Mouse (Mus musculus) hindbrain, embryonic 10.5 days (tissue): Measurements from ENCODE around the gene Chsy1. TPM values are rescaled to one million over a fixed set of nuclear protein-coding genes. Genes with fewer than 3 reads are reported as not detected.
"Not testable (repeated sequence)": the region's sequence is repeated elsewhere in the genome, so short reads cannot be mapped to it uniquely, and the experiment has no call there.

ENCODE experiments used
- DNase-seq: peaks from one replicate; pipeline ENCODE4 v3.0.0-alpha.2; 2017; ENCODE audit warnings: low spot score
- H3K27ac ChIP-seq: fragments of 300-500 bp; sonication (generic); 2 replicates; pipeline ENCODE4 v1.5.1; 2016; ENCODE audit warnings: mild to moderate bottlenecking, moderate library complexity
- H3K27me3 ChIP-seq: fragments of 300-500 bp; sonication (generic); 2 replicates; pipeline ENCODE4 v1.6.1; 2016; ENCODE audit warnings: mild to moderate bottlenecking; ENCODE audit not compliant: poor library complexity, insufficient read depth, severe bottlenecking
- H3K36me3 ChIP-seq: fragments of 300-500 bp; sonication (generic); 2 replicates; pipeline ENCODE4 v1.6.1; 2016; ENCODE audit warnings: mild to moderate bottlenecking, moderate library complexity
- H3K4me1 ChIP-seq: fragments of 300-500 bp; sonication (generic); replicated peaks from 2 replicates; pipeline ENCODE4 v1.6.1; 2016; ENCODE audit warnings: mild to moderate bottlenecking
- H3K4me3 ChIP-seq: fragments of 300-500 bp; sonication (generic); 2 replicates; pipeline ENCODE4 v1.5.1; 2016; ENCODE audit warnings: mild to moderate bottlenecking, moderate library complexity
- H3K9me3 ChIP-seq: fragments of 300-500 bp; sonication (generic); 2 replicates; pipeline ENCODE4 v1.6.1; 2016; ENCODE audit warnings: mild to moderate bottlenecking, moderate library complexity
- WGBS: fragments of 180-500 bp; shearing (Covaris S2); methylation state at CpG from one replicate; pipeline ENCODE4 v1.1.7; 2016; 5-methylcytosine and 5-hydroxymethylcytosine counted together
- polyA plus RNA-seq: library from polyadenylated mRNA; unstranded; fragments of >200 nt; fragmentation: Nextera tagmentation; extraction: Ambion mirVana; gene quantifications from 2 replicates; pipeline ENCODE4 v1.2.1, GENCODE M21; 2016

The Chsy1 gene
- polyA plus RNA-seq, 1 experiment from 2014 or later: 9.6 TPM

GRCm38 (mm10) chr7:66190385-66190784 is 81.1 kb downstream of the Chsy1 start:
- not testable (repeated sequence) for DNase-seq, H3K36me3 ChIP-seq
- 88% methylated on average over 10 of the region's 10 CpGs for WGBS

GRCm38 (mm10) chr7:66194511-66194910 is 85.2 kb downstream of the Chsy1 start:
- DNase-seq: no peak
- Histone ChIP-seq H3K4me1 (peaks cover 15% of the 10 kb centered on the region), H3K27ac (no peak overlapping the region), H3K4me3 (no peak overlapping the region), H3K27me3 (no peaks in the 10 kb centered on the region), H3K9me3 (no peaks in the 10 kb centered on the region), H3K36me3 (no peaks in the 10 kb centered on the region)
- WGBS: 82% methylated on average over 3 of the region's 3 CpGs

More at GRCm38 (mm10) chr7:66190385-66190784, 81.1 kb downstream of the Chsy1 start:
- not testable (repeated sequence) for H3K9me3 ChIP-seq, H3K4me1 ChIP-seq, H3K27me3 ChIP-seq, H3K27ac ChIP-seq, H3K4me3 ChIP-seq

- DNase-seq: no peak
- Histone ChIP-seq H3K27me3 (no peaks in the 10 kb centered on the region), H3K36me3 (no peaks in the 10 kb centered on the region), H3K4me1 (peaks cover 26% of the 10 kb centered on the region), H3K27ac (peak overlapping the region; percentile 5; the same call in 1 of the 2 replicates), H3K4me3 (no peak overlapping the region), H3K9me3 (no peaks in the 10 kb centered on the region)
- 86% methylated on average over 1 of the region's 1 CpGs for WGBS
Observed at GRCm38 (mm10) chr7:66195881-66196280, 86.6 kb downstream of the Chsy1 start.

- DNase-seq: no peak
- H3K27ac ChIP-seq: peak overlapping the region; percentile 75
- 88% methylated on average over 11 of the region's 11 CpGs for WGBS
Observed at GRCm38 (mm10) chr7:66196609-66197445, 87.5 kb downstream of the Chsy1 start.

GRCm38 (mm10) chr7:66198416-66198815 is 89.1 kb downstream of the Chsy1 start:
- no peak for DNase-seq
- H3K9me3 ChIP-seq: no peaks in the 10 kb centered on the region
- H3K4me1 ChIP-seq: peaks cover 28% of the 10 kb centered on the region
- peak overlapping the region; percentile 78; the same call in 1 of the 2 replicates for H3K27ac ChIP-seq
- 88% methylated on average over 10 of the region's 10 CpGs for WGBS
- no peak overlapping the region for H3K4me3 ChIP-seq
- no peaks in the 10 kb centered on the region for H3K27me3 ChIP-seq
- H3K36me3 ChIP-seq: no peaks in the 10 kb centered on the region

More at GRCm38 (mm10) chr7:66196609-66197445, 87.5 kb downstream of the Chsy1 start:
- no peak overlapping the region for H3K4me3 ChIP-seq
- H3K27me3 ChIP-seq: no peaks in the 10 kb centered on the region
- no peaks in the 10 kb centered on the region for H3K36me3 ChIP-seq
- H3K9me3 ChIP-seq: no peaks in the 10 kb centered on the region
- peaks cover 28% of the 10 kb centered on the region for H3K4me1 ChIP-seq

GRCm38 (mm10) chr7:66199391-66199831 is 90.1 kb downstream of the Chsy1 start:
- peaks cover 28% of the 10 kb centered on the region for H3K4me1 ChIP-seq
- WGBS: 79% methylated on average over 5 of the region's 5 CpGs
- H3K9me3 ChIP-seq: no peaks in the 10 kb centered on the region
- H3K36me3 ChIP-seq: no peaks in the 10 kb centered on the region
- DNase-seq: no peak
- H3K27ac ChIP-seq: peak overlapping the region; percentile 78
- H3K4me3 ChIP-seq: no peak overlapping the region
- H3K27me3 ChIP-seq: no peaks in the 10 kb centered on the region

- Histone ChIP-seq H3K36me3 (no peaks in the 10 kb centered on the region), H3K27me3 (no peaks in the 10 kb centered on the region), H3K4me1 (peaks cover 28% of the 10 kb centered on the region), H3K4me3 (no peak overlapping the region), H3K9me3 (no peaks in the 10 kb centered on the region), H3K27ac (no peak overlapping the region)
- WGBS: 82% methylated on average over 3 of the region's 3 CpGs
- no peak for DNase-seq
Observed at GRCm38 (mm10) chr7:66200383-66200782, 91.1 kb downstream of the Chsy1 start.

GRCm38 (mm10) chr7:66200791-66201450 is 91.6 kb downstream of the Chsy1 start:
- Histone ChIP-seq H3K27me3 (no peaks in the 10 kb centered on the region), H3K4me3 (no peak overlapping the region), H3K9me3 (no peaks in the 10 kb centered on the region), H3K27ac (no peak overlapping the region), H3K36me3 (no peaks in the 10 kb centered on the region), H3K4me1 (peaks cover 28% of the 10 kb centered on the region)
- DNase-seq: no peak
- WGBS: 62% methylated on average over 8 of the region's 8 CpGs

- no peaks in the 10 kb centered on the region for H3K36me3 ChIP-seq
- H3K27me3 ChIP-seq: no peaks in the 10 kb centered on the region
- no peak overlapping the region for H3K4me3 ChIP-seq
- H3K9me3 ChIP-seq: no peaks in the 10 kb centered on the region
- peaks cover 28% of the 10 kb centered on the region for H3K4me1 ChIP-seq
- WGBS: 89% methylated on average over 2 of the region's 2 CpGs
- DNase-seq: no peak
- no peak overlapping the region for H3K27ac ChIP-seq
Observed at GRCm38 (mm10) chr7:66201657-66202056, 92.3 kb downstream of the Chsy1 start.

- 82% methylated on average over 2 of the region's 2 CpGs for WGBS
Observed at GRCm38 (mm10) chr7:66209920-66210319, 100.6 kb downstream of the Chsy1 start.

GRCm38 (mm10) chr7:66212887-66213286 is 103.6 kb downstream of the Chsy1 start:
- Histone ChIP-seq H3K27ac (no peak overlapping the region), H3K36me3 (no peaks in the 10 kb centered on the region), H3K27me3 (no peaks in the 10 kb centered on the region), H3K4me1 (peaks cover 14% of the 10 kb centered on the region), H3K4me3 (no peak overlapping the region), H3K9me3 (no peaks in the 10 kb centered on the region)
- DNase-seq: no peak
- 83% methylated on average over 1 of the region's 1 CpGs for WGBS

More at GRCm38 (mm10) chr7:66209920-66210319, 100.6 kb downstream of the Chsy1 start:
- H3K36me3 ChIP-seq: no peaks in the 10 kb centered on the region
- H3K9me3 ChIP-seq: no peaks in the 10 kb centered on the region
- DNase-seq: no peak
- no peaks in the 10 kb centered on the region for H3K4me1 ChIP-seq
- H3K27me3 ChIP-seq: no peaks in the 10 kb centered on the region
- H3K4me3 ChIP-seq: no peak overlapping the region
- H3K27ac ChIP-seq: no peak overlapping the region

- H3K4me3 ChIP-seq: no peak overlapping the region
- H3K27me3 ChIP-seq: no peaks in the 10 kb centered on the region
- H3K36me3 ChIP-seq: no peaks in the 10 kb centered on the region
- DNase-seq: no peak
- H3K4me1 ChIP-seq: peaks cover 30% of the 10 kb centered on the region
- H3K27ac ChIP-seq: no peak overlapping the region
- WGBS: 88% methylated on average over 6 of the region's 6 CpGs
- H3K9me3 ChIP-seq: no peaks in the 10 kb centered on the region
Observed at GRCm38 (mm10) chr7:66214477-66214876, 105.2 kb downstream of the Chsy1 start.

- Histone ChIP-seq H3K9me3 (no peaks in the 10 kb centered on the region), H3K4me1 (peaks cover 34% of the 10 kb centered on the region), H3K36me3 (no peaks in the 10 kb centered on the region), H3K27me3 (no peaks in the 10 kb centered on the region), H3K27ac (no peak overlapping the region), H3K4me3 (no peak overlapping the region)
- DNase-seq: no peak
- WGBS: 78% methylated on average over 1 of the region's 1 CpGs
Observed at GRCm38 (mm10) chr7:66215911-66216310, 106.6 kb downstream of the Chsy1 start.
